In genomic region chr11:95527307-95527706, GRCm38 (mm10) we compare ENCODE assay signal across 12 mouse cellular contexts.
A peak's percentile ranks its signal among the peaks of the same experiment; 100 is the strongest.
DNase-seq lines count a peak whose midpoint lies in the region.
"Had no signal": no experiment of that assay in that cellular context is flagged by ENCODE, and none has a peak within 500 bp of the region (broad histone marks: within the 10 kb centered on the region; RNA-seq: fewer than 3 reads in every experiment).

No protein-coding gene starts in this region.

- peak; percentile 58 to 64 for DNase-seq in cerebellum, postnatal 10 days
- no peak for DNase-seq in cerebellum, postnatal 25 days
- peak; percentile 35 for DNase-seq in layer of hippocampus, adult 11-12 months (ENCODE audit: low spot score)
- no peak for DNase-seq in layer of hippocampus, adult 9-10 months (ENCODE audit: low spot score)
- DNase-seq in brain, adult 2 months (ENCODE audit: low read depth, low spot score): peak; percentile 56
- peak; percentile 53 for DNase-seq in layer of hippocampus, adult 9-11 months
- no peak for DNase-seq in right cerebral cortex, postnatal 14 days
- DNase-seq: adrenal gland, postnatal 14 days; cerebellum, adult 2 months; gastrocnemius, postnatal 36 days; heart, adult 11 months; heart, postnatal 36 days had no signal

Comparison
In these comparisons a context has a peak if more than half of its experiments do, and no peak if none do; other contexts are left out.
1. DNase-seq: peak in cerebellum, postnatal 10 days (2 of 2), layer of hippocampus, adult 11-12 months (single experiment), brain, adult 2 months (single experiment) and layer of hippocampus, adult 9-11 months (single experiment); none in cerebellum, postnatal 25 days (0 of 2), layer of hippocampus, adult 9-10 months (single experiment) and right cerebral cortex, postnatal 14 days (single experiment).